Mouse (Mus musculus): Measurements from ENCODE around the gene Hoxb2. TPM values are rescaled to one million over a fixed set of nuclear protein-coding genes. Genes with fewer than 3 reads are reported as not detected.

Hoxb2 gene
- 3.9 and 4.8 TPM in 2 replicates for polyA plus RNA-seq (2015; fragmentation: Nextera tagmentation; extraction: Ambion mirVana)

- Histone ChIP-seq H3K4me2 (replicated peaks) (peak within 1 kb of the TSS; percentile 59; the same call in 1 of the 2 replicates), H3K4me1 (peaks cover 22% of the 10 kb centered on the region), H3K9me3 (no peaks in the 10 kb centered on the region), H3K27ac (no peak within 1 kb of the TSS), H3K36me3 (no peaks in the 10 kb centered on the region), H3K27me3 (peaks cover 92% of the 10 kb centered on the region), H3K4me3 (no peak within 1 kb of the TSS), H3K9ac (no peak within 1 kb of the TSS)
- WGBS = 11% methylated on average over 2 of the region's 2 CpGs
- no peak for ATAC-seq (ENCODE audit: low FRiP score, low read depth)
Observed at GRCm38 (mm10) chr11:96350341-96350624, at the start of gene Hoxb2. Gene Hoxb2 (plus strand): TSS chr11:96350525.

GRCm38 (mm10) chr11:96301064-96301431, 49.3 kb upstream of the Hoxb2 start:
- peak overlapping the region; percentile 19 for H3K4me3 ChIP-seq
- H3K36me3 ChIP-seq = no peaks in the 10 kb centered on the region
- H3K4me1 ChIP-seq = peaks cover 19% of the 10 kb centered on the region
- H3K9me3 ChIP-seq = no peaks in the 10 kb centered on the region
- H3K27ac ChIP-seq = no peak overlapping the region
- H3K4me2 ChIP-seq (replicated peaks) = peak overlapping the region; percentile 34; the same call in 1 of the 2 replicates
- no peak for ATAC-seq (ENCODE audit: low FRiP score, low read depth)
- H3K27me3 ChIP-seq = peaks cover 100% of the 10 kb centered on the region
- WGBS = 11% methylated on average over 10 of the region's 10 CpGs
- no peak overlapping the region for H3K9ac ChIP-seq

- Histone ChIP-seq H3K4me1 (peaks cover 19% of the 10 kb centered on the region), H3K27me3 (peaks cover 100% of the 10 kb centered on the region), H3K4me2 (replicated peaks) (no peak overlapping the region), H3K9me3 (no peaks in the 10 kb centered on the region), H3K27ac (no peak overlapping the region), H3K36me3 (no peaks in the 10 kb centered on the region), H3K9ac (no peak overlapping the region), H3K4me3 (no peak overlapping the region)
- no peak for ATAC-seq (ENCODE audit: low FRiP score, low read depth)
- WGBS = 7% methylated on average over 15 of the region's 15 CpGs
Observed at GRCm38 (mm10) chr11:96301837-96302236, 48.5 kb upstream of the Hoxb2 start.

GRCm38 (mm10) chr11:96302381-96303150, 47.8 kb upstream of the Hoxb2 start:
- WGBS = 7% methylated on average over 23 of the region's 23 CpGs
- H3K27me3 ChIP-seq = peaks cover 100% of the 10 kb centered on the region
- no peak for ATAC-seq (ENCODE audit: low FRiP score, low read depth)
- no peak overlapping the region for H3K4me3 ChIP-seq
- H3K4me2 ChIP-seq (replicated peaks) = no peak overlapping the region
- no peaks in the 10 kb centered on the region for H3K36me3 ChIP-seq
- no peaks in the 10 kb centered on the region for H3K9me3 ChIP-seq
- H3K4me1 ChIP-seq = peaks cover 19% of the 10 kb centered on the region
- no peak overlapping the region for H3K27ac ChIP-seq
- no peak overlapping the region for H3K9ac ChIP-seq

- Histone ChIP-seq H3K27me3 (peaks cover 100% of the 10 kb centered on the region), H3K36me3 (no peaks in the 10 kb centered on the region), H3K4me2 (replicated peaks) (peak within 1 kb of the TSS; percentile 52), H3K4me1 (peaks cover 19% of the 10 kb centered on the region), H3K27ac (no peak within 1 kb of the TSS), H3K9ac (peak within 1 kb of the TSS; percentile 43), H3K4me3 (peak within 1 kb of the TSS; percentile 24), H3K9me3 (no peaks in the 10 kb centered on the region)
- ATAC-seq (ENCODE audit: low FRiP score, low read depth) = no peak
- WGBS = under 1% methylated on average over 69 of the region's 69 CpGs
Observed at GRCm38 (mm10) chr11:96303151-96304099, 46.9 kb upstream of the Hoxb2 start, which contains the start of gene Hoxb5. Gene Hoxb5 (plus strand): TSS chr11:96303336.

- Histone ChIP-seq H3K9me3 (no peaks in the 10 kb centered on the region), H3K9ac (no peak overlapping the region), H3K27me3 (peaks cover 100% of the 10 kb centered on the region), H3K4me3 (peak overlapping the region; percentile 24), H3K4me2 (replicated peaks) (peak overlapping the region; percentile 52), H3K36me3 (no peaks in the 10 kb centered on the region), H3K27ac (no peak overlapping the region), H3K4me1 (peaks cover 12% of the 10 kb centered on the region; the same call in 1 of the 2 replicates)
- WGBS = 2% methylated on average over 38 of the region's 38 CpGs
- ATAC-seq (ENCODE audit: low FRiP score, low read depth) = no peak
Observed at GRCm38 (mm10) chr11:96304381-96305195, 45.7 kb upstream of the Hoxb2 start.

- 43% methylated on average over 6 of the region's 6 CpGs for whole genome bisulfite sequencing
- H3K27ac ChIP-seq = no peak overlapping the region
- H3K4me3 ChIP-seq = no peak overlapping the region
- ATAC-seq (ENCODE audit: low FRiP score, low read depth) = no peak
- H3K36me3 ChIP-seq = no peaks in the 10 kb centered on the region
- no peaks in the 10 kb centered on the region for H3K9me3 ChIP-seq
- H3K4me1 ChIP-seq = peaks cover 8% of the 10 kb centered on the region; the same call in 1 of the 2 replicates
- H3K27me3 ChIP-seq = peaks cover 100% of the 10 kb centered on the region
- H3K4me2 ChIP-seq (replicated peaks) = no peak overlapping the region
- no peak overlapping the region for H3K9ac ChIP-seq
Observed at GRCm38 (mm10) chr11:96305505-96306182, 44.7 kb upstream of the Hoxb2 start.

GRCm38 (mm10) chr11:96306183-96306907, 44.0 kb upstream of the Hoxb2 start:
- Histone ChIP-seq H3K27ac (no peak overlapping the region), H3K9me3 (no peaks in the 10 kb centered on the region), H3K4me2 (replicated peaks) (peak overlapping the region; percentile 19; the same call in 1 of the 2 replicates), H3K9ac (no peak overlapping the region), H3K4me1 (peaks cover 6% of the 10 kb centered on the region; the same call in 1 of the 2 replicates), H3K27me3 (peaks cover 100% of the 10 kb centered on the region), H3K4me3 (no peak overlapping the region), H3K36me3 (no peaks in the 10 kb centered on the region)
- 11% methylated on average over 7 of the region's 7 CpGs for WGBS
- ATAC-seq (ENCODE audit: low FRiP score, low read depth) = no peak

GRCm38 (mm10) chr11:96306908-96307269, 43.4 kb upstream of the Hoxb2 start:
- no peak for ATAC-seq (ENCODE audit: low FRiP score, low read depth)
- peak overlapping the region; percentile 19 for H3K4me2 ChIP-seq (replicated peaks)
- 7% methylated on average over 13 of the region's 13 CpGs for WGBS
- peaks cover 100% of the 10 kb centered on the region for H3K27me3 ChIP-seq
- peaks cover 6% of the 10 kb centered on the region; the same call in 1 of the 2 replicates for H3K4me1 ChIP-seq
- H3K9me3 ChIP-seq = no peaks in the 10 kb centered on the region
- H3K4me3 ChIP-seq = 0 out of 2 replicates have a peak overlapping the region, but pooled peaks have one; percentile 7
- H3K27ac ChIP-seq = no peak overlapping the region
- H3K36me3 ChIP-seq = no peaks in the 10 kb centered on the region
- no peak overlapping the region for H3K9ac ChIP-seq

- Histone ChIP-seq H3K36me3 (no peaks in the 10 kb centered on the region), H3K27me3 (peaks cover 100% of the 10 kb centered on the region), H3K9me3 (no peaks in the 10 kb centered on the region), H3K4me1 (peaks cover 3% of the 10 kb centered on the region; the same call in 1 of the 2 replicates), H3K9ac (no peak overlapping the region), H3K4me3 (no peak overlapping the region), H3K4me2 (replicated peaks) (no peak overlapping the region), H3K27ac (no peak overlapping the region)
- 10% methylated on average over 4 of the region's 4 CpGs for WGBS
- no peak for ATAC-seq (ENCODE audit: low FRiP score, low read depth)
Observed at GRCm38 (mm10) chr11:96308763-96309162, 41.6 kb upstream of the Hoxb2 start.

GRCm38 (mm10) chr11:96309288-96309687, 41.0 kb upstream of the Hoxb2 start:
- H3K27me3 ChIP-seq = peaks cover 100% of the 10 kb centered on the region
- H3K9me3 ChIP-seq = no peaks in the 10 kb centered on the region
- ATAC-seq (ENCODE audit: low FRiP score, low read depth) = no peak
- no peak overlapping the region for H3K4me3 ChIP-seq
- 18% methylated on average over 4 of the region's 4 CpGs for WGBS
- H3K9ac ChIP-seq = no peak overlapping the region
- H3K36me3 ChIP-seq = no peaks in the 10 kb centered on the region
- H3K4me2 ChIP-seq (replicated peaks) = no peak overlapping the region
- no peaks in the 10 kb centered on the region for H3K4me1 ChIP-seq
- H3K27ac ChIP-seq = no peak overlapping the region
